Mouse (Mus musculus) midbrain, embryonic 13.5 days (tissue): ENCODE measurements around the gene Ina. TPM values are rescaled to one million over a fixed set of nuclear protein-coding genes. Genes with fewer than 3 reads are reported as not detected.
"Not testable (repeated sequence)": the region's sequence is repeated elsewhere in the genome, so short reads cannot be mapped to it uniquely, and the experiment has no call there.

Source experiments
- ATAC-seq: fragments of 200-750 bp; cut with Nextera tagmentation; 2 replicates; pipeline ENCODE4 v1.8.0; 2017; ENCODE audit warnings: mild to moderate bottlenecking, moderate TSS enrichment, moderate library complexity
- H3K27ac ChIP-seq: fragments of 300-500 bp; sonication (generic); 2 replicates; pipeline ENCODE4 v1.5.1; 2015; ENCODE audit warnings: inconsistent platforms, mild to moderate bottlenecking, moderate library complexity
- H3K27me3 ChIP-seq: fragments of 300-500 bp; sonication (generic); 2 replicates; pipeline ENCODE4 v1.6.1; 2015; ENCODE audit warnings: mild to moderate bottlenecking, inconsistent platforms
- H3K36me3 ChIP-seq: fragments of 300-500 bp; sonication (generic); 2 replicates; pipeline ENCODE4 v1.6.1; 2015; ENCODE audit warnings: mild to moderate bottlenecking, inconsistent platforms
- H3K4me1 ChIP-seq: fragments of 300-500 bp; sonication (generic); replicated peaks from 2 replicates; pipeline ENCODE4 v1.6.1; 2015; ENCODE audit warnings: inconsistent platforms
- H3K4me2 ChIP-seq: fragments of 300-500 bp; sonication (generic); replicated peaks from 2 replicates; pipeline ENCODE4 v1.6.1; 2015; ENCODE audit warnings: moderate library complexity, mild to moderate bottlenecking, inconsistent platforms
- H3K4me3 ChIP-seq: fragments of 300-500 bp; sonication (generic); replicated peaks from 2 replicates; pipeline ENCODE4 v1.5.1; 2015; ENCODE audit warnings: mild to moderate bottlenecking, inconsistent platforms
- H3K9ac ChIP-seq: fragments of 300-500 bp; sonication (generic); replicated peaks from 2 replicates; pipeline ENCODE4 v1.6.1; 2015; ENCODE audit warnings: mild to moderate bottlenecking, inconsistent platforms
- H3K9me3 ChIP-seq: fragments of 300-500 bp; sonication (generic); 2 replicates; pipeline ENCODE4 v1.6.1; 2016; ENCODE audit warnings: mild to moderate bottlenecking, inconsistent platforms
- WGBS: fragments of 180-500 bp; shearing (Covaris S2); methylation state at CpG from one replicate; pipeline ENCODE4 v1.1.7; 2015; 5-methylcytosine and 5-hydroxymethylcytosine counted together
- polyA plus RNA-seq: library from polyadenylated mRNA; unstranded; fragments of >200 nt; fragmentation: Nextera tagmentation; extraction: Ambion mirVana; gene quantifications from 2 replicates; pipeline ENCODE4 v1.2.1, GENCODE M21; 2015

Ina gene
- polyA plus RNA-seq, 1 experiment from 2014 or later, result 511 TPM

DNA sequence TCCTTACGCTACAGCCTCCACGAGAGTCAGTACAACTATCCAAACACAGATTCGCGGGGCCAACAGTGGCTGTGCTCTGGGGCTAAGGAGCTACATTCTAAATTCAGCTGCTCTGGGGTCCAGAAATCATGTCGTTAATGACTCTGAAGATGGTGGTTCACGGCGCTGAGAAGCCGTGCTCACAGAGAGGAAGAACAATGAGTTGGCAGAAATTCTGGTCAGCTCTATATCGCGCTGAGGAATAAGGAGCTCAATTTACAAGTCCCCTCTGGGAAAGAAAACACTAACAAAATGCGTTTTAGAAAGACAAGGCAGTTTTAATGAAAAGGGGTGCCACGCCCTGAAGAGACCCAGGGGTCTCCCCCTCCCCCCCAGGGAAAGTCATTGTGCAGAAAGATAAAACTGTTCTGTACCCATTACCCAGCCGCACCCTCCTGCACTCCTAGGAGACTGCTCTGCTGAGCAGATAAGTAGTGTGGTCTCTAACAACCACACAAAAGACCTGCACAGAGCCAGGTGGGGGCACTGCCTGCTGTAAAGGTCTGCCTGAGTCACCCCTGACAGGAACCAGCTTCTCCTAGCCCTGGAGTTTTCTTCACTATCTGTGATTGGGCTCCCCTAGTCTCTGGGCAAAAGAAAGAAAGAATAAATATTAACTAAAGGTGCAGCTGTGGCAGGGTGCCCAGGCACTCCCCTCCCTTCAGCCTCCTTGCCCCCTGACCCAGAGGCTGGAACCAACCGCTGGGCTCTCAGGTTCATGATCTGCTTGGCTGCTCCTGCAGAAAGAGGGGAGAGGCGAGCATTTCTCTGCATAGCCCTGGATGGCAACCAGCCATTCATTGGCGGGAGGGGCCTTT, 26.0 kb upstream of the Ina start:
- Histone ChIP-seq H3K9me3 (no peaks in the 10 kb centered on the region), H3K4me2 (no peak overlapping the region), H3K9ac (no peak overlapping the region), H3K4me3 (no peak overlapping the region), H3K27ac (no peak overlapping the region), H3K36me3 (no peaks in the 10 kb centered on the region), H3K4me1 (peaks cover 20% of the 10 kb centered on the region), H3K27me3 (no peaks in the 10 kb centered on the region)
- WGBS, result 46% methylated on average over 16 of the region's 16 CpGs
- ATAC-seq, result no peak

DNA sequence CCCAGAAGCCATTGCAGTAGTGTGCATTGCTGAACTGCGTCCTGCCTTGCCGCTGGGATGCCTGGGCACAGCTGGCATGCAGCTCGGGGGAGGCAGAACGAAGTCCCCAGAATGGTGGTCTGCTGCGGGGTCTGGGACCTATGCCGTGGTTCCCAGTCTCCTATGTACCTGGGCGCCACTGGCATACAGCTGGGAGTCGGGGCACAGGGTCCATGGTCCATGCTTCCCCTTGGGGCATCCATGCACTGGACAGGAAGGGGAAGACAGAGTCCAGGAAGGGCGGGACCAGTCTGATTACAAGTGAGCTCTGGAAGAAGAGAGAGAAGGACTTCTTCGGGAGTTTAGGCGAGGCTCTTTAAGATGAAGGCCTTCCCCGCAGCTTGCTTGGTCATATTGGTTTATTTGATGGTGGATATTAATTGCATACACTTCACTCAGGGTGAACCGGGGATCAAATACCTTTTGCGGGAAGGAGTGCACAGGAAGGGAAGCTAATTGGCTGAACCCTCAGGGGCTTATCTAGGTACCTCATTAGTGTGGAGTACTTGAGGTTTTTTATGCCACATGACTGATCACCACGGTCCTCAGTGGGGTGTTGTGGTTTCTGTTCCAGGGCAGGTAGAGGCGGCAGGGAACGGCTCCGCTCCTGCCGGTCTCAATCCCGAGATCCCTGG, 24.9 kb upstream of the Ina start:
- 0 out of 2 replicates have a peak, but pooled peaks have one; percentile 11 for ATAC-seq
- WGBS, result 80% methylated on average over 20 of the region's 20 CpGs
- Histone ChIP-seq H3K9me3 (no peaks in the 10 kb centered on the region), H3K4me1 (peaks cover 16% of the 10 kb centered on the region), H3K4me3 (no peak overlapping the region), H3K27me3 (no peaks in the 10 kb centered on the region), H3K36me3 (no peaks in the 10 kb centered on the region), H3K9ac (no peak overlapping the region), H3K27ac (no peak overlapping the region), H3K4me2 (no peak overlapping the region)

DNA sequence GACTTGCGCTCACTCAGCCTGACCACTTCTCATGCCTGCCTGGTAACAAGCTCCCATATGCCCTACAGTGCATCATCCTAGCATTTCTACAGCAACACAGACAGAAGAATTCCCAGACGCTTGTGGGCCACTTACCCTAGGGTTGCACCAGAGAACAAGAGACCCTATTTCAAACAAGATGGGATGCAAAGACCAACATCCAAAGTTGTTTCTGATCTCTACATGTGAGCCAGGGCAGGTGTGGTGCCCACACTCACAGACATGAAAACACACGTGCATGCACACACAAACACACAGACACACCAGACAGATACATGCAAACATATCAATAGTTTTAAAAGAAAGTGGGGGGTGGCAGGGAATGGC, 24.4 kb upstream of the Ina start:
- WGBS, result 81% methylated on average over 3 of the region's 3 CpGs

DNA sequence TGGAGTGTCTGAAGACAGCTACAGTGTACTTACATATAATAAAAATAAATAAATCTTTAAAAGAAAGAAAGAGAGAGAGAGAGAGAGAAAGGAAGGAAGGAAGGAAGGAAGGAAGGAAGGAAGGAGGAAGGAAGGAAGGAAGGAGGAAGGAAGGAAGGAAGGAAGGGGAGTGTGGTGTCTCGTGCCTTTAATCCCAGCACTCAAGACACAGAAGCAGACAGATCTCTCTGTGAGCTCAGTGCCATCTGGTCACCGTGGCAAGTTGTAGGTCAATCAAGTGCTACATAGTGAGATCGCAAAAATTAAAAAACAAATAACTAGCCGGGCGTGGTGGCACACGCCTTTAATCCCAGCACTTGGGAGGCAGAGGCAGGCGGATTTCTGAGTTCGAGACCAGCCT, 23.9 kb upstream of the Ina start:
- H3K4me3 ChIP-seq, H3K9ac ChIP-seq, H3K4me2 ChIP-seq, H3K27ac ChIP-seq, H3K9me3 ChIP-seq, H3K27me3 ChIP-seq, H3K36me3 ChIP-seq, ATAC-seq: not testable (repeated sequence)
- 83% methylated on average over 8 of the region's 8 CpGs for WGBS
- H3K4me1 ChIP-seq, result peaks cover 16% of the 10 kb centered on the region

More for the DNA sequence above, 24.4 kb upstream of the Ina start:
- no peak overlapping the region for H3K27ac ChIP-seq
- no peak for ATAC-seq
- no peaks in the 10 kb centered on the region for H3K27me3 ChIP-seq
- H3K9me3 ChIP-seq, result no peaks in the 10 kb centered on the region
- no peaks in the 10 kb centered on the region for H3K36me3 ChIP-seq
- no peak overlapping the region for H3K4me2 ChIP-seq
- no peak overlapping the region for H3K4me3 ChIP-seq
- peaks cover 16% of the 10 kb centered on the region for H3K4me1 ChIP-seq
- no peak overlapping the region for H3K9ac ChIP-seq

DNA sequence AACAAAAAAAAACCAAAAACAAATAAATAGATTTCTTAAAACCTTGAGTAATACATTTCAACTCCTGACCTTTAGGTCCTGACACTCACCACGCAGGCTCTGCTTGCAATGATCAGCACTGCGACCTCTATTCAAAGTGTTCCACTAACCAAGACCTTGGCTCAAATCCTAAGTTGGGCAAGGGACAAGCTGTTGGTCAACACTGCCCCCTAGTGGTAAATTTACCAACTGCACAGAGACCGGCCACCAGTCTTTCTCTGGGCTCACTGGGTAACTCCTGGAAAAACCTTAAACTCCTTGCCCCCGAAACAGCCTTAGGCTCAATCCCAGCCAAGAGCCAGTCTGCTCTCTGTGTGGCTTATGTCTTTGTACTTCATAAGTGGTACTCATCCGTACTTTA, 23.4 kb upstream of the Ina start:
- WGBS, result 9% methylated on average over 5 of the region's 5 CpGs
- no peak overlapping the region for H3K27ac ChIP-seq
- H3K27me3 ChIP-seq, result no peaks in the 10 kb centered on the region
- H3K4me2 ChIP-seq, result no peak overlapping the region
- no peak overlapping the region for H3K9ac ChIP-seq
- H3K36me3 ChIP-seq, result no peaks in the 10 kb centered on the region
- no peak overlapping the region for H3K4me3 ChIP-seq
- H3K4me1 ChIP-seq, result peaks cover 16% of the 10 kb centered on the region
- ATAC-seq, result peak; percentile 56; the same call in 1 of the 2 replicates
- H3K9me3 ChIP-seq, result no peaks in the 10 kb centered on the region

DNA sequence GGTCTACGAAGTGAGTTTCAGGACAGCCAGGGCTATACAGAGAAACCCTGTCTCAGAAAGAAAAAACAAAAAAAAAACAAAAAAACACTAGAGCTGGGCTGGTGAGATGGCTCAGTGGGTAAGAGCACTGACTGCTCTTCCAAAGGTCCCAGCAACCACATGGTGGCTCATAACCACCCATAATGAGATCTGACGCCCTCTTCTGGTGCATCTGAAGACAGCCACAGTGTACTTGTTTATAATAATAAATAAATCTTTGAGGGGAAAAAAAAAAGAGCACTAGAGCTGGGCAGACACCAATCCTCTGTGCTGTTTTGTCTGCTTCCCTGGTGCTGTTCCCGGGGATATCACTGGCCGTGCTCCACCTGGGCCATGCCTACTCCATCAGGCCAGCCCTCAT, 22.2 kb upstream of the Ina start:
- H3K36me3 ChIP-seq, ATAC-seq, H3K9me3 ChIP-seq, H3K27ac ChIP-seq, H3K9ac ChIP-seq, H3K27me3 ChIP-seq, H3K4me2 ChIP-seq, H3K4me3 ChIP-seq: not testable (repeated sequence)
- 74% methylated on average over 4 of the region's 4 CpGs for WGBS
- peaks cover 16% of the 10 kb centered on the region for H3K4me1 ChIP-seq

DNA sequence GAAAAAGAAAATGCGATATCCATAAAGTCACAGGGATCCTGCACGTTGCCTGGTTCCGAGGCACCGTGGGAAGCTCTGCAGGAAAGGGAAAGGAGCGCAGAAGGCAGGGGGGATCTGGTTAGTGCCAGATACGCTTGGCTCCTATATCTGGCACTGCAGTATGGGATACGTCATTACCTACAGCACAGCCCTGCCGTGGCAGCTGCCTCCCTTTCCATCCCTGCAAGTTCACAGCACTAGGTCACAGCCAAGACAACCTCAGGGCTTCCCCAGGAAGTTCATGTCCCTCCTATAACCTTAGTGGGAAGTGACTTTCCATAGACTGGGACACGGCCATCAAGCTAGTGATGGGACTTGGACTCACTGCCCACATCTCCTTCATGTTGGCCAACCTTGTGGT, 18.4 kb upstream of the Ina start:
- H3K4me2 ChIP-seq, result no peak overlapping the region
- H3K27ac ChIP-seq, result no peak overlapping the region
- H3K36me3 ChIP-seq, result no peaks in the 10 kb centered on the region
- 94% methylated on average over 9 of the region's 9 CpGs for WGBS
- H3K27me3 ChIP-seq, result no peaks in the 10 kb centered on the region
- no peak overlapping the region for H3K9ac ChIP-seq
- no peaks in the 10 kb centered on the region for H3K4me1 ChIP-seq
- no peaks in the 10 kb centered on the region for H3K9me3 ChIP-seq
- no peak for ATAC-seq
- no peak overlapping the region for H3K4me3 ChIP-seq

DNA sequence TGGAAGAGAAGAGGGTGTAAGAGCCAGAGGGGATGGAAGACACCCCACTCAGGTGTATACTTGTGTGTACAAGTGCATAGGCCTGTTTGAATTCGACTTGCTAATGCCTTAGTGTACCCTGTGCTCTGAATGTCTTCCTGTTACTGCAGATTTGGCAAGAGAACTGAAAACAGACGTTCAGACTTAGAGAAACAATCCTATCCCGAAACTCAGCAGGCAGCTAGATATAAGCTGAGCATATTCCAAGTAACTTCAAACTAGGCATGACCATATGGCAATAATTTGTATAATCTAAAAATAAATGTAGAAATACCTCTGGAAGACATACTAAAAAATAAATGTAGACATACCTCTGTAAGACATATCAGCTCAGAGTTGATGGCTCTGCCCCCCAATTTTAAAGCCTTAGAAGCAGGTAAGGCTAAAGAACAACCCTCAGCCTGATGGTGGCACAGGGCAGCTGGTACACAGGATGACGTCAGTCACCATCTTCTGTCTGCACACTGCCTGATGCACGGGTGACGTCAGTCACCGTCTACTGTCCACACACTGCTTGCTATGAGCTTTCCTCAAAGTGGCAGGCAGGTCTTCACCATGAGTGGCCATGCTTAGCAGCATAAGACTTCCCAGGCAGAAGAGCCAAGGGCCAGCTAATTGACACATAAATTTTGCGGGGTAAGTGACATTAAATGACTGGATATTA, 16.2 kb upstream of the Ina start:
- WGBS, result 84% methylated on average over 8 of the region's 8 CpGs
- no peak overlapping the region for H3K4me2 ChIP-seq
- H3K27ac ChIP-seq, result no peak overlapping the region
- H3K27me3 ChIP-seq, result no peaks in the 10 kb centered on the region
- no peak overlapping the region for H3K9ac ChIP-seq
- no peak for ATAC-seq
- no peaks in the 10 kb centered on the region for H3K36me3 ChIP-seq
- no peaks in the 10 kb centered on the region for H3K4me1 ChIP-seq
- no peaks in the 10 kb centered on the region for H3K9me3 ChIP-seq
- H3K4me3 ChIP-seq, result no peak overlapping the region

DNA sequence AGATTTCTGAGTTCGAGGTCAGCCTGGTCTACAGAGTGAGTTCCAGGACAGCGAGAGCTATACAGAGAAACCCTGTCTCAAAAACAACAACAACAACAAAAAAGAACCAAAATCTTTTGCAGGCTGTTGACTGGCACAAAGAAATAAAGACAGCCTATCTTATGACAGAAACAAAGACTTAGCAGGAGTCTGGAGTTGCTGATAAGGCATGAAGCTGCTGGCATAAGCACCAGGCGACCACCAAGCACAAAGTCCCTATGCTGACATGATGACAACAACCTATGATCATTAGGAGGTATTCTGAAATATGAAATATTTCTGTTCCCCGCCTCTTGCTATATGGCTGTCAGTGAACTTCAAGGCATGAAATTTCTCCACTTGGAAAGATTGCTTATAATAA, 15.5 kb upstream of the Ina start:
- no peak overlapping the region for H3K27ac ChIP-seq
- H3K4me2 ChIP-seq, result no peak overlapping the region
- no peaks in the 10 kb centered on the region for H3K9me3 ChIP-seq
- no peaks in the 10 kb centered on the region for H3K4me1 ChIP-seq
- H3K4me3 ChIP-seq, result no peak overlapping the region
- no peak overlapping the region for H3K9ac ChIP-seq
- no peaks in the 10 kb centered on the region for H3K36me3 ChIP-seq
- 83% methylated on average over 4 of the region's 4 CpGs for WGBS
- H3K27me3 ChIP-seq, result no peaks in the 10 kb centered on the region
- ATAC-seq, result no peak

DNA sequence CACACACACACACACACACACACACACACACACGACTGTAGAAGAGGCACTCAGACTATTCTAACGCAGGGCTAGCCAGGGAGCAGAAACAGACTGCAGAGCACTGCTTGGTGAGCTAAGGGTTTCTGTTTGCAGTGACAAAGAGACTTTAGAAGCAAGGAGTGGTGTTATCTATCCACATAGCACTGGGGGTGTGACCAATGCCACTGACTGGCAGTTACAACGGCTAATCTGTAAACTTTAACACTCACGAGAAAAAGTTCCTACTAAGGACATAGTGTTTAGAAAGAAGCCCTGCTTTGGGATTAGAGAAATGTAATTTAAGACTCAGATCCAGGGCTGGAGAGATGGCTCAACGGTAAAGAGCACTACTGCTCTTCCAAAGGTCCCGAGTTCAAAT, 14.7 kb upstream of the Ina start:
- H3K4me3 ChIP-seq, result no peak overlapping the region
- WGBS, result 87% methylated on average over 6 of the region's 6 CpGs
- no peaks in the 10 kb centered on the region for H3K9me3 ChIP-seq
- H3K27me3 ChIP-seq, result no peaks in the 10 kb centered on the region
- no peak overlapping the region for H3K4me2 ChIP-seq
- H3K36me3 ChIP-seq, result no peaks in the 10 kb centered on the region
- H3K9ac ChIP-seq, result no peak overlapping the region
- no peak for ATAC-seq
- no peaks in the 10 kb centered on the region for H3K4me1 ChIP-seq
- no peak overlapping the region for H3K27ac ChIP-seq

DNA sequence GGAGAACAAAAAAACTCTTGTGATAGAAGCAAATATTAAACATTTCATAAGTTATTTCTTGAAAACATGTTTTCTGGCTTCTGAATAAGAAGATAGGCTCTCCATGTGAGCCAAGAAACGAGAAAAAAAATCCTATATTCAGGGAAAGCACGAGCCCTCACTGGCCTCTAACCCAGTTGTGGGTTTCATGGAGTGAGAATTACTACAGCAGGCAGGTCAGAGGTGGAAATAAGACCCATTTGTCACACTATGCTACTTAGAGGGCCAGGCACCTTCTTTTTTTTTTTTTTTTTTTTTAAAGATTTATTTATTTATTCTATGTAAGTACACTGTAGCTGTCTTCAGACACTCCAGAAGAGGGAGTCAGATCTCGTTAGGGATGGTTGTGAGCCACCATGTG, 14.1 kb upstream of the Ina start:
- not testable (repeated sequence) for H3K27ac ChIP-seq, H3K27me3 ChIP-seq, H3K4me3 ChIP-seq, H3K36me3 ChIP-seq, ATAC-seq, H3K9ac ChIP-seq, H3K4me1 ChIP-seq, H3K9me3 ChIP-seq, H3K4me2 ChIP-seq
- WGBS, result 91% methylated on average over 2 of the region's 3 CpGs

DNA sequence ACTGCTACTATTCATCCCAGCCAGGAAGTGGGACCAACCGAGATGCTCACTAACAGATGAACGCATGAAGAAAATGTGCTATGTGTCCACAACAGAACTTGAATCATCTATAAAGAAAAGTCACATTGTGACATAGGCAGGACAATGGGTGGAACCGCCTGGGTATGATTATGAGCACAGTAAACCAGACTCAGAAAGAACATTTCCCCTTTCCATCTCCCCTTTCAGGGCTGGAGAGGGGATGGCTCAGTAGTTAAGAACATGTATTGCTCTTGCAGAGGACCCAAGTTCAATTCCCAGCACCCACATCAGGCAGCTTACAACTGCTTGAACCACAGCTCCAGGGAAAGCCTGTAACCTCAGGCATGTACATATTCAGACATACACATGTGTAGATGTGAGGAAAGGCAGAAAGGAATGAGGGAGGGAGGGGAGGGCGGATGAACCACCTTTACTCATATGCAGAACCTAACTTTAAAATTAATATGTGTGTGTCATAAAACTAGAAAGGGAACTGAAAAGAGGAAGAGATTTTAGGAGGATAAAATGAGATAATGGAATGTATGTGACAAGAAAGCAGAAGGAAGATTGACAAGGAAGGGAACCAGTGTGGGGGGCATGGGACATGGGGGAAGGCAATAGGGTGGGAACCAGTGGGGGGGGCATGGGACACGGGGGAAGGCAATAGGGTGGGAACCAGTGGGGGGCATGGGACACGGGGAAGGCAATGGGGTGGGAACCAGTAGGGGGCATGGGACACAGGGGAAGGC, 10.6 kb upstream of the Ina start:
- 77% methylated on average over 6 of the region's 6 CpGs for WGBS
- ATAC-seq, result no peak
- Histone ChIP-seq H3K9me3 (no peaks in the 10 kb centered on the region), H3K9ac (no peak overlapping the region), H3K4me3 (no peak overlapping the region), H3K27me3 (no peaks in the 10 kb centered on the region), H3K4me1 (no peaks in the 10 kb centered on the region), H3K27ac (no peak overlapping the region), H3K4me2 (no peak overlapping the region), H3K36me3 (no peaks in the 10 kb centered on the region)
